Mouse (Mus musculus) forebrain, embryonic 16.5 days (tissue): ENCODE data around the gene Zdhhc22. TPM values are rescaled to one million over a fixed set of nuclear protein-coding genes. Genes with fewer than 3 reads are reported as not detected.

Source experiments
- ATAC-seq: fragments of 200-750 bp; cut with Nextera tagmentation; 2 replicates; pipeline ENCODE4 v1.8.0; 2017; ENCODE audit warnings: mild to moderate bottlenecking, moderate library complexity
- H3K27ac ChIP-seq: fragments of 300-500 bp; sonication (generic); 2 replicates; pipeline ENCODE4 v1.5.1; 2014; ENCODE audit warnings: low read length, control low read depth
- H3K27me3 ChIP-seq: fragments of 300-500 bp; sonication (generic); replicated peaks from 2 replicates; pipeline ENCODE4 v1.6.1; 2014; ENCODE audit warnings: low read length; ENCODE audit not compliant: control insufficient read depth, insufficient read depth
- H3K36me3 ChIP-seq: fragments of 300-500 bp; sonication (generic); 2 replicates; pipeline ENCODE4 v1.6.1; 2014; ENCODE audit not compliant: control insufficient read depth, insufficient read depth
- H3K4me1 ChIP-seq: fragments of 300-500 bp; sonication (generic); replicated peaks from 2 replicates; pipeline ENCODE4 v1.6.1; 2014; ENCODE audit warnings: low read length; ENCODE audit not compliant: control insufficient read depth, insufficient read depth
- H3K4me2 ChIP-seq: fragments of 300-500 bp; sonication (generic); 2 replicates; pipeline ENCODE4 v1.6.1; 2014; ENCODE audit warnings: mild to moderate bottlenecking, low read length, control low read depth
- H3K4me3 ChIP-seq: fragments of 300-500 bp; sonication (generic); replicated peaks from 2 replicates; pipeline ENCODE4 v1.5.1; 2014; ENCODE audit warnings: mild to moderate bottlenecking, low read length, control low read depth
- H3K9ac ChIP-seq: fragments of 300-500 bp; sonication (generic); replicated peaks from 2 replicates; pipeline ENCODE4 v1.6.1; 2014; ENCODE audit warnings: low read depth, low read length, control low read depth
- H3K9me3 ChIP-seq: fragments of 300-500 bp; sonication (generic); 2 replicates; pipeline ENCODE4 v1.6.1; 2016; ENCODE audit warnings: low read length; ENCODE audit not compliant: control insufficient read depth
- WGBS: fragments of 180-500 bp; shearing (Covaris S2); extraction: QIAGEN DNeasy Blood & Tissue Kit; methylation state at CpG from one replicate; pipeline ENCODE4 v1.1.7; 2014; 5-methylcytosine and 5-hydroxymethylcytosine counted together
- polyA plus RNA-seq: library from polyadenylated mRNA; unstranded; fragments of >200 nt; fragmentation: Nextera tagmentation; extraction: Ambion mirVana; gene quantifications from 2 replicates; pipeline ENCODE4 v1.2.1, GENCODE M21; 2015

The Zdhhc22 gene
- polyA plus RNA-seq, 1 experiment from 2014 or later = 9.4 TPM

GRCm38 (mm10) chr12:86986562-86986961 is 3.7 kb downstream of the Zdhhc22 start:
- no peak overlapping the region for H3K27ac ChIP-seq
- H3K27me3 ChIP-seq = peaks cover 31% of the 10 kb centered on the region
- WGBS = 66% methylated on average over 4 of the region's 4 CpGs
- H3K4me3 ChIP-seq = no peak overlapping the region
- H3K9ac ChIP-seq = no peak overlapping the region
- H3K9me3 ChIP-seq = no peaks in the 10 kb centered on the region
- H3K4me2 ChIP-seq = no peak overlapping the region
- H3K36me3 ChIP-seq = no peaks in the 10 kb centered on the region
- peaks cover 34% of the 10 kb centered on the region for H3K4me1 ChIP-seq
- ATAC-seq = no peak

GRCm38 (mm10) chr12:86984194-86984555 is 6.1 kb downstream of the Zdhhc22 start:
- H3K4me3 ChIP-seq = no peak overlapping the region
- no peaks in the 10 kb centered on the region for H3K9me3 ChIP-seq
- no peak overlapping the region for H3K27ac ChIP-seq
- H3K36me3 ChIP-seq = no peaks in the 10 kb centered on the region
- peaks cover 18% of the 10 kb centered on the region for H3K4me1 ChIP-seq
- 1% methylated on average over 6 of the region's 6 CpGs for WGBS
- H3K27me3 ChIP-seq = peaks cover 36% of the 10 kb centered on the region
- ATAC-seq = no peak
- no peak overlapping the region for H3K4me2 ChIP-seq
- no peak overlapping the region for H3K9ac ChIP-seq

- Histone ChIP-seq H3K9me3 (no peaks in the 10 kb centered on the region), H3K4me3 (0 out of 2 replicates have a peak overlapping the region, but pooled peaks have one; percentile 1), H3K4me1 (peaks cover 13% of the 10 kb centered on the region), H3K27ac (no peak overlapping the region), H3K4me2 (peak overlapping the region; percentile 28), H3K27me3 (peaks cover 33% of the 10 kb centered on the region), H3K36me3 (no peaks in the 10 kb centered on the region), H3K9ac (0 out of 2 replicates have a peak overlapping the region, but pooled peaks have one; percentile 2)
- WGBS = 2% methylated on average over 28 of the region's 28 CpGs
- ATAC-seq = peak; percentile 58
These were observed 6.6 kb downstream of the Zdhhc22 start for GRCm38 (mm10) chr12:86983470-86984193.

- no peak for ATAC-seq
- H3K4me2 ChIP-seq = no peak overlapping the region
- H3K27me3 ChIP-seq = peaks cover 23% of the 10 kb centered on the region
- no peaks in the 10 kb centered on the region for H3K9me3 ChIP-seq
- no peak overlapping the region for H3K4me3 ChIP-seq
- no peaks in the 10 kb centered on the region for H3K36me3 ChIP-seq
- WGBS = 27% methylated on average over 9 of the region's 9 CpGs
- H3K9ac ChIP-seq = no peak overlapping the region
- peaks cover 19% of the 10 kb centered on the region for H3K4me1 ChIP-seq
- H3K27ac ChIP-seq = no peak overlapping the region
These were observed 9.1 kb downstream of the Zdhhc22 start for GRCm38 (mm10) chr12:86981180-86981579.

GRCm38 (mm10) chr12:86977833-86978232 is 12.4 kb downstream of the Zdhhc22 start:
- Histone ChIP-seq H3K9ac (no peak overlapping the region), H3K36me3 (no peaks in the 10 kb centered on the region), H3K4me2 (no peak overlapping the region), H3K27ac (no peak overlapping the region), H3K27me3 (peaks cover 9% of the 10 kb centered on the region), H3K4me1 (peaks cover 38% of the 10 kb centered on the region), H3K9me3 (no peaks in the 10 kb centered on the region), H3K4me3 (no peak overlapping the region)
- ATAC-seq = no peak
- 14% methylated on average over 15 of the region's 15 CpGs for WGBS

GRCm38 (mm10) chr12:86976511-86977168 is 13.6 kb downstream of the Zdhhc22 start:
- WGBS = 65% methylated on average over 6 of the region's 6 CpGs
- Histone ChIP-seq H3K9me3 (no peaks in the 10 kb centered on the region), H3K4me1 (peaks cover 38% of the 10 kb centered on the region), H3K27me3 (peaks cover 4% of the 10 kb centered on the region; the same call in 1 of the 2 replicates), H3K4me3 (no peak overlapping the region), H3K36me3 (no peaks in the 10 kb centered on the region), H3K27ac (no peak overlapping the region), H3K9ac (no peak overlapping the region), H3K4me2 (no peak overlapping the region)
- no peak for ATAC-seq

- H3K4me3 ChIP-seq = no peak overlapping the region
- H3K36me3 ChIP-seq = no peaks in the 10 kb centered on the region
- no peak overlapping the region for H3K9ac ChIP-seq
- H3K27me3 ChIP-seq = no peaks in the 10 kb centered on the region
- H3K9me3 ChIP-seq = no peaks in the 10 kb centered on the region
- no peak overlapping the region for H3K27ac ChIP-seq
- peaks cover 38% of the 10 kb centered on the region for H3K4me1 ChIP-seq
- H3K4me2 ChIP-seq = no peak overlapping the region
- ATAC-seq = no peak
- 36% methylated on average over 10 of the region's 10 CpGs for WGBS
These were observed 14.5 kb downstream of the Zdhhc22 start for GRCm38 (mm10) chr12:86975761-86976160.

GRCm38 (mm10) chr12:86974387-86975288 is 15.6 kb downstream of the Zdhhc22 start:
- Histone ChIP-seq H3K9ac (peak overlapping the region; percentile 19), H3K4me1 (peaks cover 38% of the 10 kb centered on the region), H3K27me3 (no peaks in the 10 kb centered on the region), H3K9me3 (no peaks in the 10 kb centered on the region), H3K4me2 (peak overlapping the region; percentile 47), H3K4me3 (peak overlapping the region; percentile 27), H3K36me3 (no peaks in the 10 kb centered on the region), H3K27ac (peak overlapping the region; percentile 5)
- WGBS = 4% methylated on average over 40 of the region's 40 CpGs
- peak; percentile 70 for ATAC-seq

- no peaks in the 10 kb centered on the region for H3K9me3 ChIP-seq
- H3K4me3 ChIP-seq = no peak overlapping the region
- H3K36me3 ChIP-seq = no peaks in the 10 kb centered on the region
- H3K27me3 ChIP-seq = no peaks in the 10 kb centered on the region
- H3K27ac ChIP-seq = no peak overlapping the region; the same call in 1 of the 2 replicates
- H3K4me1 ChIP-seq = peaks cover 38% of the 10 kb centered on the region
- no peak overlapping the region for H3K9ac ChIP-seq
- H3K4me2 ChIP-seq = no peak overlapping the region
- no peak for ATAC-seq
- WGBS = 20% methylated on average over 8 of the region's 8 CpGs
These were observed 16.5 kb downstream of the Zdhhc22 start for GRCm38 (mm10) chr12:86973706-86974105.
